ENCODE assay signal across 26 mouse cellular contexts in genomic region chr17:92216464-92216863, GRCm38 (mm10).
"Had no signal": no experiment of that assay in that cellular context is flagged by ENCODE, and none has a peak within 500 bp of the region (broad histone marks: within the 10 kb centered on the region; RNA-seq: fewer than 3 reads in every experiment).

No protein-coding gene starts in this region.

- H3K4me1 ChIP-seq: heart, embryonic 10.5 days; heart, embryonic 12.5 days; hindbrain, embryonic 10.5 days; hindbrain, embryonic 13.5 days; hindbrain, embryonic 15.5 days; intestine, embryonic 15.5 days; limb, embryonic 12.5 days; liver, embryonic 13.5 days; liver, embryonic 15.5 days had no signal

- H3K27ac ChIP-seq: gastrocnemius, adult 2 months; heart, embryonic 10.5 days; hindbrain, embryonic 10.5 days; hindbrain, embryonic 13.5 days; hindbrain, embryonic 15.5 days; intestine, embryonic 15.5 days; limb, embryonic 12.5 days; liver, embryonic 13.5 days; liver, embryonic 15.5 days had no signal

- H3K9ac ChIP-seq: heart, embryonic 12.5 days; hindbrain, embryonic 13.5 days; hindbrain, embryonic 15.5 days; intestine, embryonic 15.5 days; limb, embryonic 12.5 days; liver, embryonic 13.5 days; liver, embryonic 15.5 days had no signal

- H3K4me2 ChIP-seq: heart, embryonic 12.5 days; hindbrain, embryonic 13.5 days; hindbrain, embryonic 15.5 days; intestine, embryonic 15.5 days; limb, embryonic 12.5 days; liver, embryonic 11.5 days; liver, embryonic 13.5 days; liver, embryonic 15.5 days had no signal

- H3K27me3 ChIP-seq: heart, embryonic 12.5 days; hindbrain, embryonic 13.5 days; hindbrain, embryonic 15.5 days; intestine, embryonic 15.5 days; limb, embryonic 12.5 days; liver, embryonic 13.5 days; liver, embryonic 15.5 days had no signal

- H3K9me3 ChIP-seq: heart, embryonic 10.5 days; heart, embryonic 12.5 days; hindbrain, embryonic 10.5 days; hindbrain, embryonic 13.5 days; hindbrain, embryonic 15.5 days; intestine, embryonic 15.5 days; limb, embryonic 12.5 days; liver, embryonic 13.5 days; liver, embryonic 15.5 days had no signal

- H3K4me3 ChIP-seq: gastrocnemius, adult 2 months; heart, embryonic 10.5 days; heart, embryonic 12.5 days; hindbrain, embryonic 10.5 days; hindbrain, embryonic 13.5 days; hindbrain, embryonic 15.5 days; intestine, embryonic 15.5 days; limb, embryonic 12.5 days; liver, embryonic 13.5 days; liver, embryonic 15.5 days had no signal

- ATAC-seq: inflammation-experienced regulatory T-cells, adult 6 months; intestine, embryonic 15.5 days; intestine, postnatal 0 days had no signal

- H3K36me3 ChIP-seq: heart, embryonic 10.5 days; heart, embryonic 12.5 days; hindbrain, embryonic 10.5 days; hindbrain, embryonic 13.5 days; hindbrain, embryonic 15.5 days; intestine, embryonic 15.5 days; limb, embryonic 12.5 days; liver, embryonic 13.5 days; liver, embryonic 15.5 days had no signal

- DNase-seq: gastrocnemius, adult 2 months; gastrocnemius, postnatal 10 days; gastrocnemius, postnatal 25 days; heart, adult 18-20 months; heart, postnatal 10 days; heart, postnatal 4 days; kidney, adult 18-20 months; kidney, adult 8-10 months; kidney, postnatal 10 days; kidney, postnatal 36 days; layer of hippocampus, adult 9-11 months; layer of hippocampus, postnatal 36 days; left cerebral cortex, postnatal 4 days; liver; liver, embryonic 13.5 days had no signal
